Mouse (Mus musculus): Measurements from ENCODE around the gene Olfr1197.

GRCm38 (mm10) chr2:88743379-88743778 is 11.2 kb upstream of the Olfr1197 start:
- TF ChIP-seq CTCF (IDR thresholded peaks at IDR 0.05; ENCODE audit: insufficient read depth, low read length) (no peak), POLR2A (IDR thresholded peaks at IDR 0.05; ENCODE audit: borderline replicate concordance, extremely low read depth, low read depth, low read length) (no peak)
